Mouse (Mus musculus) layer of hippocampus, postnatal 25 days (tissue): ENCODE measurements at regions not wholly inside any gene's neighbourhood (a gene's known extent, or its start where the extent isn't known, plus 50 kb on each side); places are given as distances from the start of the nearest gene placed in this dataset.
"Not testable (repeated sequence)": the region's sequence is repeated elsewhere in the genome, so short reads cannot be mapped to it uniquely, and the experiment has no call there.

Source experiments
- DNase-seq, 2 experiments: peaks; one replicate each; pipeline ENCODE4 v3.0.0; 2022; ENCODE audit warnings: mixed read lengths in 2 of 2, low spot score in 1 of 2; ENCODE audit errors: extremely low spot score in 1 of 2

DNA sequence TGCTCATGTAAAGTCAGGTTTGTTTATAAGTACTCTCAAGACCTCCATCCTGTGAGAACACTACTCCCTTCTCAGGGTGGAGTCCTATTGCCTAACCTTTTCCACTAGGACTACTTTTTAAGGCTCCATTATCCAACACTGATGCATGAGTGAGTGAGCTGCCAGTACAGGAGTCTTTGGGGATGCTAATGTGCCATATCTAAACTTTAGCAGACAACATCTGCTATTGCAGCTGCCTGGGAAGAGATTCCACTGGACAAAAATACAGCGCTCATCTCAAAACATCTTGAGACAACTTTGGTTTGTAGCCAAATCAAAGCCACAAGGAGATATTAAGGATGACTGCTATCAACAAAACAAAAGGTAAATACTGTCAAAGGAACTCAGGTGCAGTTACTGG, 52.3 kb upstream of the Gm10985 start:
- DNase-seq = no peak

- DNase-seq = no peak
These were observed 55.2 kb upstream of the Gm10985 start for GRCm38 (mm10) chr3:53789706-53790105.

DNA sequence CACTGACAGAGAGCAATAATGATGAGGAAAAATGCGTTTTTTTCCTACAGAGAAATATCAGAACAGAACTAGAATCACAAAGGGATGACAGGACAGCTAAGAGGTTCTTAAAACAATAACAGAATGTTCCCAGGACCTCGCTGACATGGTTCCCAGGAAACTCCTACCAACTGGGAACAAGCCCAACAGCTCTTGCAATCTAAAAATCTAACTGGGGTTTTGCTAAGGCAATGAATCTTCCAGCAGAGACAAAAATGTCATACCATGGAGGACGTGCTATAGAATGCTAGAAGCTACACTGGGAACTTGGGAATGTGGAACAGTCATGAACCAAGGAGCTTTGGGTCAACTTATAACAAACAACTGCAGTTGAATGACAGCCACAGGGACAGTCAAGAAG, 59.7 kb upstream of the Gm10985 start:
- DNase-seq = no peak

DNA sequence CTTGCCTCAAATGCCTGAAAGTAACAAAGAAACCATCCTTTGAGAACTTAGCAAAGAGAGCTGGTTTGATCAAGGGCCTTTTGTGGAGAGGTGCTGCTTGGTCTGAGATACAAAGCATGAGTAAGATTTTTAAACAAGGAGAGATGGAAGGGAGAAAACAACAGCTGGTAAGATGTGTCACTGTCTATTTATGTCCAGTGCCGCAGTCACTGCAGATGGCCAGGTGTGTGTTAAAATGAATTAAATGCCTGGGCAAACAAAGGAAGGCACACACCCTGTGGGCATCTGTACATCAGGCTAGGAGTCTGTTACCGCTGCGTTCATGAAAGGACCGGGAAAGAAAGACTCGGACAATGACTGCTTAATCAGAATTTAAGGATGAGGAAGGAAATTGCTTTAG, 68.2 kb upstream of the Gm10985 start:
- no peak for DNase-seq

GRCm38 (mm10) chr3:53767601-53768000, 77.3 kb upstream of the Gm10985 start:
- DNase-seq = no peak

DNA sequence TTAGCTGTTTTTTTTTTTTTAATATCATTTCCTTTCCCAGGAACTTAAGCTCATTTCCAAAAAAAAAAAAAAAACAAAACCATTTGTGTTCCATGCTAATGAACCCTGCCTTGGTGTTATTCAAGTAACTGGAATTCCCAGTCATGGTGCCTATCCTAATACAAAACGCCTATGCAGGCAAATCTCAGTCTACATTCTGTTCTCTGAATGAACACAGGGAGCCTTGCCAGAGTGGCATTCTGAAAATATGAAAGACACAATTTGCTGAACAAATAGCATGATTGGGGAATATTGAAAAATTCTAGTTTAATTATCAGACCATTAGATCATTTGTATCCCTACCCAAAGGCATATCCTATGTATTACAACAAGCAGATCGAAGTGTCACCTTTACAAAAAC, 80.9 kb upstream of the Gm10985 start:
- no peak for DNase-seq

DNA sequence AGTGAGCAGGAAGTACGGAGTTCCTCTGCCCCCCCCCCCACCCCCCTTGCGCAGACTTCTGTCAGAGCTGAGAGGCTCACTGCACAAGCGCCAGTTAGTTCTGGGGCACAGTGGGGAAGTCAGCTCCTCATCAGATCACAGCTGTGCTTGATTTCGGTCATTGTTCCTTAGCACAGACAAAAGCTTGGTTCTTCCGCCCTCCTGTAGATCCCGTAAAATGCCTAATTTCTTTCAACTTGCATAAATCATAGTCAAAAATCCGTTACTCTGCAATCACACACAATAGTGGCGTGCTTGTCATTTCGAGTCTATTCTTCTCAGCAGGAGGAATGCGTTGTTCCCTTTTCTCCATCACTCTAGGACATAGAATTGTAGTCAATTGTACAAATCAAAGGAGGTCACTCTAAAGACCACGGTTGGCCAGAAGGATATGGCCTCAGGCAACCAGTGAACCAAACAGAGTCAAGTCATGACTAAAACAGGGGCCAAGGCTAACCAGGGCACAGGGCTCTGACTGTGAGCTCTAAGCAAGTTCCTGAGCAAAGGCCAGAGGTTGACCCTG, 83.3 kb upstream of the Gm10985 start:
- DNase-seq = no peak

GRCm38 (mm10) chr3:53756115-53756853, 88.6 kb upstream of the Gm10985 start:
- DNase-seq = no peak

DNA sequence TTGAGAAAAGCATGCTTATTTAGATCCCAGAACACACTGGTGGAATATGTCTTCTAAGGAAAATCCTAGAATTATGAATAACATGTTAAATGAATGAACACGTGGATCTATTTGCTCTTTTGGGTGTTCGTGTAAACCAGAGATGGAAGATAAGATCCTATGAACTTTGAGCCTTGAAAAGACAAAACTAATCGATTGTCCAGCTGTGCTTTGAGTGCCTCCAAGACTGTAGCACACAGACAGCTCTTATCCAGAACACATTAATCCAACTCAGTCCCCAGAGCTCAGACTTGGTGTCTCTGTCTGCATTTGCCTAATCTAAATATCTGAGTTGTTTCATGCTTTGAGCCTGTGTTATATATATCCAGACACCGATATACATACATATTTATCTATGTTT, 80.0 kb upstream of the Frem2 start:
- DNase-seq = no peak

- DNase-seq = not testable (repeated sequence)
These were observed 78.5 kb upstream of the Frem2 start for GRCm38 (mm10) chr3:53735607-53736006.

DNA sequence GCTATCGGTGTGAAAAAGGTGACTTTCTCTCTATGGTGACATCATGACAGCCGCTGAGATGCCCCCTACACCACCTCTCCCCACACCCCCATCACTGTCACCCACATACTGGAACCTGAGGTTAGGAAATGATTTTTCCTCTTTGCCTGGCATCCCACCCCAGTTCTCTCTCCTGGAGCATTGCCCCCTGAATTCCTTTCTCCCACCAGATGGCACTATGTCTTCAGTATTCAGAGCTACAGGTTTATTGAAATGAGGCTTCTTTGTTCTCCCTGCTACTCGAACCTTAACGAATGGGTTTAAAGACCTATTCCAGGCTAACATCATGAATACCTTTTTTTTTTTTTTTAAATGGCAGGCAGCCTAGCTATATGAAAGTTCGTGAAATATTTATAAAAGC, 78.0 kb upstream of the Frem2 start:
- DNase-seq = peak in 1 of 2 experiments; percentile 41

- no peak for DNase-seq
These were observed 73.3 kb upstream of the Frem2 start for GRCm38 (mm10) chr3:53730440-53730839.

DNA sequence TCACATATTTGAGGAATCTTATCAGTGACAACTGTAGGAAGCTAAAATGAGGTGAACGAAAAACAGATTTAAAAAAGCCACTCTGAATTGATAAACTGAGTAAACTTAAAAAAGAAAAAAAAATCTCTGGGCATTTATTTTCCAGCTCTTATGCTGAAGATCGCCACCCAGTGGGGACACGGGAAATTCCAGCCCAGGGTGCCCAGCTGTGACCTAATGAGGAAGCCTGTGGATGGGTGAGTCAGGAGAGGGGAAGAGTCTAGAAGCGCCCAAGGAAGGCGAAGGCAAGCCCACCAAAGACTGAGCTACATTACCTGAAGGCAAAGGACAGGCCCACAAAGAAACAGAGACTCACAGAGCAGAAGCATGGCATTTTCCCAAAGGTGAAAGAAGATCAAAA, 72.7 kb upstream of the Frem2 start:
- DNase-seq = peak; percentile 26 to 63

DNA sequence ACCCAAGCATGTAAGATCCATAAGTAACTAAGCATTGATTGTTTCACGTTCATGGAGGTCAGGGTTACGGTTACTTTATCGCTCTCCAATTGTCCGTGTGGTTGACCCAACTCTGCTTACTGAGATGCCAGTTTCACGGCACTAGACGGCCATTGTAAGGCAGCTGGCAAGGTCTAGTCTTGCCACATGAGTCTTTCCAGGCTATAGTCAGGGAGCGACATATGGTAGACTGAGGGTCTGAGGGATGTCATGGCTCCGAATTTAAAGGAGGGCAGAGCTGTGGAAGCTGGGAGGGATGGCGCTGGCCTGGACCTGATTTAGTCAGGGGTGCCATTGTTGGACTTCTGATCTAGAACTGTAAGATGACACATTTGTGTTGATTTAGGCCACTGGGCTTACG, 72.0 kb upstream of the Frem2 start:
- no peak for DNase-seq

DNA sequence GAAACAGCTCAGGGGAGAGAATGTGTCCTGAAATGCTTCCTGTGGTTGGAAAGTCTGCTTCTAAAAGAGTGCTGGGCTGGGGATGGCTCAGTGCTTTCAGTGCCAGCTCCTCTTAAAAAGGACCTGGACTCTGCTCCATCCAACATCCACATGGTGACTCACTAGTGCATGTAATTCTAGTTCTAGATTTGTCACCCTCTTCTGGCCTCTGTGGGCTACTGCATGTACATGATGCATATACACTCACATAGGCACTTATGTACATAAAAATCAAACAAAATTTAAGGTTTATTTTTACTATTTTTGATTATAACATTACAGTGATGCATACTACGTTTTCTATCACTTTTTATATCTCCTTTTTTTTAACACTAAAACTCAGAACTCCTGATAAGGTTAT, 70.6 kb upstream of the Frem2 start:
- no peak for DNase-seq

- no peak for DNase-seq
These were observed 49.9 kb upstream of the Frem2 start for GRCm38 (mm10) chr3:53707101-53707500.
